Mouse (Mus musculus) stomach, postnatal 0 days (tissue): ENCODE data around the gene Creb3l2.

ENCODE experiments used
- CTCF ChIP-seq: IDR thresholded peaks from 2 replicates; pipeline ENCODE4 v1.5.1; 2016; ENCODE audit warnings: antibody characterized with exemption, low read depth, mild to moderate bottlenecking, moderate library complexity
- EP300 ChIP-seq: optimal IDR thresholded peaks from 2 replicates; pipeline ENCODE3; 2016; ENCODE audit warnings: antibody characterized with exemption

DNA sequence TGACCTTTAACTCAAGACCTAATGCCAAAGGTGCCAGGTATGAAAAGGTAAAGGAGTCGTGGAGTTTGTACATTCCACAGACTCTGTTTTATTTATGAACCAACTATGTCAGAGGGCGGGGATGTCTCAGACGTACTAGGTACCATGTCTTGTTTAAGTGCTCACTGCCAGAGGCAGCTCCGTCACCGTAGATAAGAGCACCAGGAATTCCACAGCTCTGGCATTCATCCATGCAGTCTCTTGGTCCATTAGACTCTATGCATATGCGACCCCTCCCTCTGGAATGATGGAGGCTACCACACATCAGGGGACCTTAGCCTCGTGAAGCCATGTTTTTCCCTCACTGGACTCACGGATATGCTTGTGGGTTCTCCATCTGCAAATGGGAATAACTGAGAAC lies 53.0 kb downstream of the Creb3l2 start:
- TF ChIP-seq CTCF (no peak), EP300 (no peak)
